Mouse (Mus musculus) small intestine, adult 2 months (tissue): ENCODE data around the gene Nubp2.

Experiments used
- CTCF ChIP-seq: fragments of 200-500 bp; IDR thresholded peaks from 2 replicates; pipeline ENCODE4 v1.5.1; 2012; ENCODE audit warnings: low read depth, mild to moderate bottlenecking, control low read depth, inconsistent platforms, low read length, moderate library complexity, mixed read lengths; ENCODE audit not compliant: insufficient replicate concordance, insufficient read length; ENCODE audit errors: extremely low read depth
- POLR2A ChIP-seq: fragments of 200-500 bp; IDR thresholded peaks from 2 replicates; pipeline ENCODE4 v1.6.1; 2012; ENCODE audit warnings: low read depth, mild to moderate bottlenecking, control low read depth, inconsistent platforms, low read length, moderate library complexity

DNA sequence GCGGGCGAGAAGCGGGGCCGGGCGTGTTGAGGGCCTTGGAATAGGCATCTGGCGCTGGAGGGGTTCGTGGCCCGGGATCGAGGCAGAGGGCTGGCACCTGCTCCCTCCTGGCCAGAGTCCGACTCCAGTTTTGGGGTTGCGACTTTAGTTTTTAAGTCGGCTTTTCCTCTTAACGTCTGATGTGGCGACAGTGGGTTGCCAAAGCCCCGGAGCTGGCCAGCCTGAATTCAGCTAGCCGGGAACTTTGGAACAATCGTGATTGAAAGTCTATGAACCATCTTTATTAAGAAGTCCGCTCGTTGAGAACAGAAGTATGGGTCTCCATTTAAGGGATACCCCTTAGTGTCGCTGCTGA lies 35.4 kb downstream of the Nubp2 start:
- no peak for TF ChIP-seq CTCF
- TF ChIP-seq POLR2A: no peak
